Mouse (Mus musculus) C2C12 (cell line): ENCODE measurements around the gene Rwdd3.

Experiments used
- CEBPB ChIP-seq: IDR thresholded peaks from one replicate; pipeline ENCODE4 v1.6.1; 2011; ENCODE audit warnings: low read depth, mild to moderate bottlenecking, control low read depth, moderate library complexity
- CTCF ChIP-seq: IDR thresholded peaks from one replicate; pipeline ENCODE4 v1.5.1; 2011; ENCODE audit not compliant: control insufficient read depth, insufficient read depth, insufficient read length
- MAX ChIP-seq: IDR thresholded peaks from one replicate; pipeline ENCODE4 v1.6.1; 2011; ENCODE audit warnings: mild to moderate bottlenecking, control low read depth
- MYOD1 ChIP-seq: IDR thresholded peaks from one replicate; pipeline ENCODE4 v1.6.1; 2011; ENCODE audit warnings: low read depth; ENCODE audit not compliant: control insufficient read depth, insufficient read length
- USF1 ChIP-seq: IDR thresholded peaks from one replicate; pipeline ENCODE4 v1.6.1; 2011; ENCODE audit warnings: low read depth, mild to moderate bottlenecking, control low read depth, moderate library complexity

- TF ChIP-seq CTCF, result no peak
- no peak for TF ChIP-seq USF1
- no peak for TF ChIP-seq MAX
- TF ChIP-seq MYOD1, result no peak
- TF ChIP-seq CEBPB, result no peak
These were observed 13.7 kb upstream of the Rwdd3 start for GRCm38 (mm10) chr3:121185197-121185596.
